Mouse (Mus musculus) cerebral cortex, adult 2 months (tissue): ENCODE data around the gene Prdm16.

Experiments
- WGBS: fragments of 180-500 bp; shearing (Covaris S2); methylation state at CpG from one replicate; pipeline ENCODE4 v1.1.7; 2018; 5-methylcytosine and 5-hydroxymethylcytosine counted together

The Prdm16 gene

GRCm38 (mm10) chr4:154480143-154480542, 156.5 kb downstream of the Prdm16 start:
- 65% methylated on average over 15 of the region's 15 CpGs for WGBS

- WGBS, result 95% methylated on average over 8 of the region's 8 CpGs
These were observed 157.6 kb downstream of the Prdm16 start for GRCm38 (mm10) chr4:154478933-154479613.

GRCm38 (mm10) chr4:154473571-154474307, 162.9 kb downstream of the Prdm16 start:
- 72% methylated on average over 25 of the region's 25 CpGs for WGBS

- WGBS, result 68% methylated on average over 8 of the region's 8 CpGs
These were observed 164.1 kb downstream of the Prdm16 start for GRCm38 (mm10) chr4:154472569-154472968.

GRCm38 (mm10) chr4:154471447-154472101, 165.1 kb downstream of the Prdm16 start:
- WGBS, result 37% methylated on average over 17 of the region's 17 CpGs

GRCm38 (mm10) chr4:154466305-154466704, 170.4 kb downstream of the Prdm16 start:
- WGBS, result 71% methylated on average over 5 of the region's 5 CpGs

GRCm38 (mm10) chr4:154465123-154465522, 171.6 kb downstream of the Prdm16 start:
- 79% methylated on average over 9 of the region's 9 CpGs for WGBS

GRCm38 (mm10) chr4:154460021-154460420, 176.7 kb downstream of the Prdm16 start:
- WGBS, result 77% methylated on average over 13 of the region's 13 CpGs

- WGBS, result 88% methylated on average over 3 of the region's 3 CpGs
These were observed 178.9 kb downstream of the Prdm16 start for GRCm38 (mm10) chr4:154457756-154458155.

GRCm38 (mm10) chr4:154456265-154456822, 180.3 kb downstream of the Prdm16 start:
- 81% methylated on average over 11 of the region's 11 CpGs for WGBS

GRCm38 (mm10) chr4:154450441-154450840, 186.2 kb downstream of the Prdm16 start:
- 77% methylated on average over 9 of the region's 9 CpGs for WGBS

GRCm38 (mm10) chr4:154450036-154450435, 186.6 kb downstream of the Prdm16 start:
- WGBS, result 86% methylated on average over 4 of the region's 4 CpGs

GRCm38 (mm10) chr4:154449343-154449742, 187.3 kb downstream of the Prdm16 start:
- 48% methylated on average over 3 of the region's 3 CpGs for WGBS

- 63% methylated on average over 9 of the region's 9 CpGs for WGBS
These were observed 191.0 kb downstream of the Prdm16 start for GRCm38 (mm10) chr4:154445721-154446120.

- WGBS, result 70% methylated on average over 9 of the region's 9 CpGs
These were observed 193.9 kb downstream of the Prdm16 start for GRCm38 (mm10) chr4:154442645-154443304.

GRCm38 (mm10) chr4:154439455-154440052, 197.1 kb downstream of the Prdm16 start:
- WGBS, result 63% methylated on average over 14 of the region's 14 CpGs

GRCm38 (mm10) chr4:154438610-154439009, 198.1 kb downstream of the Prdm16 start:
- WGBS, result 48% methylated on average over 15 of the region's 15 CpGs

GRCm38 (mm10) chr4:154429770-154430169, 206.9 kb downstream of the Prdm16 start:
- WGBS, result 83% methylated on average over 2 of the region's 2 CpGs

- 83% methylated on average over 7 of the region's 7 CpGs for WGBS
These were observed 209.8 kb downstream of the Prdm16 start for GRCm38 (mm10) chr4:154426901-154427300.

GRCm38 (mm10) chr4:154425284-154425683, 211.4 kb downstream of the Prdm16 start:
- WGBS, result 31% methylated on average over 17 of the region's 17 CpGs

- 33% methylated on average over 11 of the region's 11 CpGs for WGBS
These were observed 212.0 kb downstream of the Prdm16 start for GRCm38 (mm10) chr4:154424681-154425080.
